Mouse (Mus musculus) regulatory T cell (primary cell): ENCODE measurements around the gene Stx18.

Experiments used
- in situ Hi-C: fragments of 300-600 bp; cut with MboI, MseI; formaldehyde crosslinking; loops from one replicate; pipeline ENCODE4 v1.15.1; 2025; ENCODE audit warnings: high pct_unique_total_duplicates

Gene Stx18

DNA sequence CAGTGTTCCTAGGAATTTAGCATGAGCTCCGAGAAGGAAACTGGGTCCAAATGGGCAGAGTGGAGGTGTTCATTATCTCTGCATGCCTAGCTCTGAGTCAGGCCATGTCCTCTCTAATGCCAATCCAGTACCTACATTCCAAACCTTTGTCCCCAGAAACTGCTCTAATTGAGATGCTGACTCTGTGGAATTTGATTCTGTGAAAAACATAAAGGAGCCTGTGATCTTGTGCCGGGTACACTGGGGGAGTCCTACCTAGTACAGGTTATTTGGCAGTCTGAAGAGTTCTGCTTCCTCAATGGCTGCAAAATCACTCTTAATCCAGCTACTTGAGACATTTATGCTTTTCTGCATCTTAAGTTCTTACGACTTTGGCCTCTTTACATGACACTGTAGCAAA lies 40.0 kb downstream of the Stx18 start:
- in situ Hi-C loops, result no loop called here

- in situ Hi-C loops, result no loop called here
Observed at GRCm38 (mm10) chr5:38080472-38080871, 41.9 kb downstream of the Stx18 start.

DNA sequence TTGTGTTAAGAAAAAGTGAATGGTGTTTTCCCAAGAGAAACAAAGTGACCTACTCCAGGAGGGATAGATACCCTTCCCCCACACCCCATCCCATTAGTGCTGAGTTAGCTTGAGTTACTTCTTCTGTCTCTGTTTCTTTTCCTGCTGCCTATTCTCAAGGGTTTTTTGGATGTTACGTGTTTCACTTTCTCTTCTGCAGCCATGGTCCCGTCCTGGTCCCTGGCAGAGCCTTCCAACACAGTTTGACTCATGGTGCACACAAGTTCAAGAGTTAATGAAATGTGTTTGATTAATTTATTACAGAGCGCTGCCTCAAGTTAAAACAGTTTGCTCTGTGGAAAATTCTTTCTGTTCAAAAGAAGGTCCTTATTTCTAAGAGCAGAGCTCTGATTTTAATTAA lies 44.0 kb downstream of the Stx18 start:
- in situ Hi-C loops, result no loop called here

DNA sequence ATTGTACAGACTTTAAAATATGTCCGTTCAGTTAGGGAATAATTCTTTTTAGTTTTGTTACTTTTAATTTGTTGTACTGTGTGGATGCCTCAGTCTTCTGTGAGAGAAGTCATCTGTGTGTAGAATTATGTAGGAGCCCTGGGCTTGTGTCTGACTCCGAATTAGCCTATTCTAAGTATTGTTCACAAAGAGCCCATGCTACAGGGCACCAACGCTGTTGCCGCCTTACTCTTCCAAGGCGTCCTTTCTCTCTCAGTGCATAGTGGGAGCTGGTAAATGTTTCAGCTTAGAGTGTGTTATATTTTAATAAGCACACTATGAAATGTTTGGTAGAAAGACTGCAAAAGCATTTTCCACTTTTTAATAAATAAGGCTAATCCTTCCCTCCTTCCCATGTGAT lies 44.8 kb downstream of the Stx18 start:
- in situ Hi-C loops, result no loop called here

- in situ Hi-C loops, result loop anchor here (5.0 kb wide), 1 partner anchor 787 kb away; no protein-coding TSS in a partner anchor
Observed at GRCm38 (mm10) chr5:38084616-38085015, 46.1 kb downstream of the Stx18 start.

- in situ Hi-C loops, result loop anchor here (5.0 kb wide), 1 partner anchor 788 kb away; no protein-coding TSS in a partner anchor
Observed at GRCm38 (mm10) chr5:38085561-38086392, 47.2 kb downstream of the Stx18 start.

DNA sequence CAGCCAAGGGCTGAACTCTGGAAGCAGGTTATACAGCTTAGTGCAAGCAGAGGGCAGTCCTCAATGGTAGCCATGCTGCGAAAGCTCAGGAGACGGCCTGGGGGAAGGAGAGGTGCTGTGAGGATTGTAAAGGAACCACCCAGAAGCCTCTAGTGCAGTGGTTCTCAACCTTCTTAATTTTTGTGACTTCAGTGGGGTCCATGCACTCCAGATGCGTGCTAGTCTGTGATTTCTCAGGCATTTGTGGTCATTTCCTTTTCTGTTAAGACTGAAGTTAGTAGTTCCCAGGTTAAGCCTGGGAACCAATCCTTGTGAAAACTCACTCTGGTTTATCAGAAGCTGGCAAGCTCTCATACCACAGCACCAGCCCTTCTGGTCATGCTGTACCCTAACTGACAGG lies 51.6 kb downstream of the Stx18 start:
- in situ Hi-C loops, result loop anchor here (10.0 kb wide), 1 partner anchor 275 kb away; no protein-coding TSS in a partner anchor

- in situ Hi-C loops, result loop anchor here (10.0 kb wide), 1 partner anchor 276 kb away; no protein-coding TSS in a partner anchor
Observed at GRCm38 (mm10) chr5:38090581-38090980, 52.0 kb downstream of the Stx18 start.

- in situ Hi-C loops, result loop anchor here (10.0 kb wide), 1 partner anchor 277 kb away; no protein-coding TSS in a partner anchor
Observed at GRCm38 (mm10) chr5:38091046-38091965, 52.8 kb downstream of the Stx18 start.

DNA sequence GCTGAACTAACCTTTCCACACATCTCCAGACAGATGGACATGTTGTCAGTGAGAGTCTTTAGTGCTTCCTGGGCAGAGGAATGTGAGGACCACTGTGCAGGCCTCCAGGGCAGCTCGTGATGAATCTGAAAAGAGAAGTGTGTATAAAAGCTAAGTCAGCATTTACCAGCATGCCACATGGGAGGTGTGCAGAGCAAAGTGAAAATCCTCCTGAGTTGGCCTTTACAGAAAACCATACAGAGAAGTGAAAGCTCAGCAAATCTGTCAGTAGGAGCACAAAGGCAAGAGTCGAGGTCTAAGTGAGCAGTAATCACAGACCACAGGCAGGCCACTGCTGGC lies 53.4 kb downstream of the Stx18 start:
- in situ Hi-C loops, result loop anchor here (10.0 kb wide), 1 partner anchor 277 kb away; no protein-coding TSS in a partner anchor

DNA sequence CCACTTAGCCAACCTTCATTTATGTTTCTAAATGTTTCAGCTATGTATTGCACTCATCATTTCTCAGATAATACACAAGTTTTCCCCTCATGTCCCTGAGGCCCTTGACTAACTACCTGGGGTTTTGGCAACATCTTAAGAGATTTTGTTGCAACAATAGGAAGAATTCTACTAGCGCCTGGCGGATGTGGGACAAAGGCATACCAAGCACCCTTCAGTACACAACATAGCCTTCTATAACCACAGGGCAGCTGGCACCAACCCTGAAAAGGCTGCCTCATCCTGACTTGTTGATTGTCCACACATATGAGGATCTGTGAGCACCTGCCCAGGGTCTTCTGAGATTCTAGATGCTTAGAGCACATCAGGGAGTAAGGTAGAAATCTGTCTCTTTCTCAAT lies 55.8 kb downstream of the Stx18 start:
- in situ Hi-C loops, result loop anchor here (10.0 kb wide), 1 partner anchor 280 kb away; no protein-coding TSS in a partner anchor

GRCm38 (mm10) chr5:38097501-38098093 lies 59.1 kb downstream of the Stx18 start:
- in situ Hi-C loops, result loop anchor here (10.0 kb wide), 1 partner anchor 283 kb away; no protein-coding TSS in a partner anchor

- in situ Hi-C loops, result loop anchor here (10.0 kb wide), 1 partner anchor 284 kb away; no protein-coding TSS in a partner anchor
Observed at GRCm38 (mm10) chr5:38099139-38099676, 60.7 kb downstream of the Stx18 start.

DNA sequence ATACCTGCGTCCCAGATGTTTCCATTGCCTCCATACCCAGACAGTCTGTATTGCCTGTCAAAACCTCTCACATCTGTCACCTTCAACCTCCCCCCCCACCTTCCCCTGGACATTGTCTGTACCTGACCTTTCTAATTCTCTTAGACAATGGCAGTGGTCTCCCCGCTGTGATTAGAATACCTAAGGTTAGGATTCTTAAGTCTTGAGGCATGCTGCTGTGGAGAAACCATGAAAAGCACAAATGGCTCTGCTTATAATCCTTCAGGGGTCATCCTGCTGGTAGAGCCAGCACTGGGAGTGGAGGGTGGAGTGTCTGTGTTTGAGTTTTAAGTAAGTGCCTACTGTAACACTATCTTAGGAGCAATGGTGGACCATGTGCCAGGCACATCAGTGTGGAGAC lies 64.4 kb downstream of the Stx18 start:
- in situ Hi-C loops, result no loop called here

DNA sequence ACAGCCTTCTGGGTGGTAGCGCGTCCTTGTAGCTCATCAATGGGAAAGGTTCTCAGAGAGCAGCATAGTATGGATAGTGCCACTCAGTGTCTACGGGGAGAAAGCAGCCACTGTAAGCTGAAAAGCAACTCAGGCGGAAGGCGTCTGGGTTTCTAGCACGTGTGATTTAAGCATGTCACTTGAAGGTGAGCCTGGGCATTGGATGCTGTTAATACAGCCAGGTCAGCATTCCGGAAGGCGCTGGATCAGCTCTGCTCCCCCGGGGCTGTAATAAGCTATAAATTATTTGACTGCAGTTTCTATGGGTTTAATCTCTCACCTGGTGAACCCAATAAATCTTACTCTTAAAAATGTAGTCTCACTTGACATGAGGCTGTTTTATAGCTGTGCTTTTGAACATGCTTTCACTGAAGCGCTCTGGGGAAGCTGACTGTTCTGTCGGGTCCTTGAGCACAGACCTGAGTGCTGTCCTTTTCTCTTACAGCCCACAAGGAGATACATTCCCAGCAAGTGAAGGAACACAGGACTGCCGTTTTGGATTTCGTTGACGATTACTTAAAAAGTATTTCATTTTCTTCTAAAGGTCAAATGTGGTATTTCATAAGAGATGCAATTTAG lies 67.6 kb downstream of the Stx18 start:
- in situ Hi-C loops, result no loop called here

- in situ Hi-C loops, result no loop called here
Observed at GRCm38 (mm10) chr5:38106807-38107206, 68.3 kb downstream of the Stx18 start.

GRCm38 (mm10) chr5:38114526-38114925 lies 76.0 kb downstream of the Stx18 start:
- in situ Hi-C loops, result no loop called here

DNA sequence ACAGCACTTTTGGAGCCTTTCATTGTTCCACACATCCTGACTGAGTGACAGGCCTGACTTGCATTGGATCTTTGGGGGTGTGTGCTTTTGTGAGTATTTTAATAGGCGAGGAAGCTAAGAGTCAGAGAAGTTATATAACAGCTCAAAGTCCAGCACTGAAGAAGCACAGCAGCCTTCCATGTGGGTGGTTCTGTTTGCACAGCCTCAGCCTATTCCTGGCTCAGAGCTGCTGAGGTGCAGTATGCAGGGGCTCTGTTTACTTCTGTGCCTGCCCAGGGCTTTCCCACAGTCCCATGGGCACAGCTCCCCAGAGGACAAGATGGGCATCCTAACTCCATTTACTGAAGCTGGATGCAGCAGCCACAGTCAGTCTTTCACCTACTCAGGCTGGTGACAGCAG lies 78.5 kb downstream of the Stx18 start:
- in situ Hi-C loops, result no loop called here

DNA sequence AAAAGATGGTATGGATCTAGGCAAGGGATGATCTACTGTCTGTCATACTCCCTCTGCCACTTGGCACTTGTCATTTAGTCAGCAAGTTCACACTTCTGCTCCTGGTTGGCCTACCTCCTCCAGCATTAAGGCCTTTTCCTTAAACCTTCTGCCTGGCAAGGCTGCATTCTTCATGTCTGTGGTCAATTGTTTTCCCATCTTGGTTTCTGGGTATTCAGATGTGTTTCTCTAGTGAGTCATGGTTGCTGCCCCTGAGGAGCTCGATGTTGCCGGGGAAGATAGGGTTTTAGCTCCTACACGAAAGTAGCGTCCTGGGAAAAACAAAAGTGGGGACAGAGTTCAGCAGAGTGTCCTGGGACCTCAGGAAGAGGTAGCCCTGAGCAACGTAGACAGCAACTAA lies 80.7 kb downstream of the Stx18 start:
- in situ Hi-C loops, result no loop called here

- in situ Hi-C loops, result no loop called here
Observed at GRCm38 (mm10) chr5:38121699-38122098, 83.2 kb downstream of the Stx18 start.
